Mouse (Mus musculus) forebrain, embryonic 14.5 days (tissue): ENCODE data around the gene Wwc1. TPM values are rescaled to one million over a fixed set of nuclear protein-coding genes. Genes with fewer than 3 reads are reported as not detected.

Experiments used
- ATAC-seq: fragments of 200-750 bp; cut with Nextera tagmentation; 2 replicates; pipeline ENCODE4 v1.8.0; 2017; ENCODE audit warnings: mild to moderate bottlenecking, moderate library complexity
- DNase-seq: peaks from one replicate; pipeline ENCODE4 v3.0.0-alpha.2; 2015; ENCODE audit warnings: low spot score
- H3K27ac ChIP-seq: fragments of 300-500 bp; sonication (generic); 2 replicates; pipeline ENCODE4 v1.5.1; 2014; ENCODE audit warnings: low read depth, mild to moderate bottlenecking, control low read depth, low read length, moderate library complexity
- H3K27me3 ChIP-seq: fragments of 300-500 bp; sonication (generic); replicated peaks from 2 replicates; pipeline ENCODE4 v1.6.1; 2014; ENCODE audit warnings: low read length, control low read depth, mixed read lengths; ENCODE audit not compliant: control insufficient read depth, insufficient read depth
- H3K36me3 ChIP-seq: fragments of 300-500 bp; sonication (generic); 2 replicates; pipeline ENCODE4 v1.6.1; 2014; ENCODE audit warnings: low read length, control low read depth; ENCODE audit not compliant: control insufficient read depth, insufficient read depth
- H3K4me1 ChIP-seq: fragments of 300-500 bp; sonication (generic); 2 replicates; pipeline ENCODE4 v1.6.1; 2014; ENCODE audit warnings: antibody characterized with exemption, low read length, control low read depth; ENCODE audit not compliant: control insufficient read depth, insufficient read depth
- H3K4me2 ChIP-seq: fragments of 300-500 bp; sonication (generic); 2 replicates; pipeline ENCODE4 v1.6.1; 2014; ENCODE audit warnings: mild to moderate bottlenecking, control low read depth, low read length
- H3K4me3 ChIP-seq: fragments of 300-500 bp; sonication (generic); 2 replicates; pipeline ENCODE4 v1.5.1; 2014; ENCODE audit warnings: low read depth, low read length, control low read depth
- H3K9ac ChIP-seq: fragments of 300-500 bp; sonication (generic); 2 replicates; pipeline ENCODE4 v1.6.1; 2014; ENCODE audit warnings: mild to moderate bottlenecking, low read length, control low read depth, moderate library complexity
- H3K9me3 ChIP-seq: fragments of 300-500 bp; sonication (generic); replicated peaks from 2 replicates; pipeline ENCODE4 v1.6.1; 2016; ENCODE audit warnings: low read length, control low read depth, mixed read lengths; ENCODE audit not compliant: control insufficient read depth
- WGBS: fragments of 180-500 bp; shearing (Covaris S2); extraction: QIAGEN DNeasy Blood & Tissue Kit; methylation state at CpG from one replicate; pipeline ENCODE4 v1.1.7; 2014; 5-methylcytosine and 5-hydroxymethylcytosine counted together
- polyA plus RNA-seq: library from polyadenylated mRNA; unstranded; fragments of >200 nt; fragmentation: Nextera tagmentation; extraction: Ambion mirVana; gene quantifications from 2 replicates; pipeline ENCODE4 v1.2.1, GENCODE M21; 2014

Gene Wwc1
- polyA plus RNA-seq, 1 experiment from 2014 or later, result 10.4 TPM

DNA sequence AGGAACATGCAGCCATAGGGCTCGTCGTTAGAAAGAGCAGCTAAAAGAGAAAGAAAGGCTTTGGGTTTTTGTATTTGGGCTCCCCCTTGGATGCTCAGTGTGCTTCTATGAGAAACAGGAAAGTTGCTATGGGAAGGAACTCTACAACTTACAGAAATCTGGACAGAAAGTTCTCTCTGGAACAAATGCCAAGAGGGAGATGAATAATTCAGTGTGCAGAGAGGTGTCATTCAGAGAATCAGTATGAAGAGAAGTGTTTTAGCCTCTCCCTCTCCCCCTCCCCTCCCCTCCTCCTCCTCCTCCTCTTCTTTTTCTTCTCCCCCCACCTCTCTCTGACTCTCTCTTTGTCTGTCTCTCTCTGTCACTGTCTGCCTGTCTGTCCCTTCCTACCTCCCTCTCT lies 60.9 kb downstream of the Wwc1 start:
- WGBS, result 41% methylated on average over 2 of the region's 2 CpGs
- Histone ChIP-seq H3K9me3 (no peaks in the 10 kb centered on the region), H3K4me3 (no peak overlapping the region), H3K27me3 (no peaks in the 10 kb centered on the region), H3K4me2 (peak overlapping the region; percentile 4; the same call in 1 of the 2 replicates), H3K27ac (peak overlapping the region; percentile 64; the same call in 1 of the 2 replicates), H3K36me3 (no peaks in the 10 kb centered on the region), H3K4me1 (peaks cover 42% of the 10 kb centered on the region), H3K9ac (no peak overlapping the region)
- DNase-seq, result peak; percentile 68
- peak; percentile 36; the same call in 1 of the 2 replicates for ATAC-seq

DNA sequence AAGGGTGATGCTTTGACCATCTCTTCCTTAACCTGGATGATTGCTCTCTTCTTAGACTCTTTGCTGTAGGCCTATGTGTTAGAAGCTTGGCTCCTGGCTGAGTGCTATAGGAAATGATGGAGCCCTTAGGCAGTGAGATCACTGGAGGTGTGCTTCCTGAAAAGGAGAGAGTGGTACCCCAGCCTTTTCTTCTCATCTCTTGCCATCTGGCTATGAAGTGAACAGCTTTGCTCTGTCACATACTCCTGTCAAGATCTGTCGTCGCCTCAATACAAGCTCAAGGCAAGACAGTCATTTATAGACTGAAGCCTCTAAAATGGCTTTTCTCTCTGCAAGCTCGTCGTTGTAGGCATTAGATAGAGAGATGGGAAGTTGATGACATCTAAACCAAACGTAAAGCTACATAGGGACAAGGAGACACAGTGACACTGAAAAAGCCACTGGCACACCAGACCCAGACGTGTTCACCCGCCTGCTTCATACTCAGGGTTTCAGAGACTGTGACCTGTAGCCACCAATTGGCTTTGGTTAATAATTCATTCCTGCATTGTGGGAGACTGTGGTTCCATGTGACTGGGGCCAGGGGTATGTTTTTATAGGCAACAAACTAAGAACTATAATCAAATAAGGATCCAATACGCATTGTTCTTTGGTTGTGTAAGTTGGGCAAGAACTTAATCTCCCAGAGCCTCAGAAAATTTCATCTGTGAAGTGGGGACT lies 63.7 kb downstream of the Wwc1 start:
- H3K36me3 ChIP-seq, result no peaks in the 10 kb centered on the region
- WGBS, result 78% methylated on average over 8 of the region's 8 CpGs
- H3K27ac ChIP-seq, result peak overlapping the region; percentile 44; the same call in 1 of the 2 replicates
- H3K9ac ChIP-seq, result no peak overlapping the region
- no peak overlapping the region for H3K4me2 ChIP-seq
- peaks cover 3% of the 10 kb centered on the region; the same call in 1 of the 2 replicates for H3K9me3 ChIP-seq
- no peaks in the 10 kb centered on the region for H3K27me3 ChIP-seq
- ATAC-seq (peak; percentile 26; the same call in 1 of the 2 replicates), DNase-seq (peak; percentile 56)
- peaks cover 36% of the 10 kb centered on the region for H3K4me1 ChIP-seq
- no peak overlapping the region for H3K4me3 ChIP-seq

DNA sequence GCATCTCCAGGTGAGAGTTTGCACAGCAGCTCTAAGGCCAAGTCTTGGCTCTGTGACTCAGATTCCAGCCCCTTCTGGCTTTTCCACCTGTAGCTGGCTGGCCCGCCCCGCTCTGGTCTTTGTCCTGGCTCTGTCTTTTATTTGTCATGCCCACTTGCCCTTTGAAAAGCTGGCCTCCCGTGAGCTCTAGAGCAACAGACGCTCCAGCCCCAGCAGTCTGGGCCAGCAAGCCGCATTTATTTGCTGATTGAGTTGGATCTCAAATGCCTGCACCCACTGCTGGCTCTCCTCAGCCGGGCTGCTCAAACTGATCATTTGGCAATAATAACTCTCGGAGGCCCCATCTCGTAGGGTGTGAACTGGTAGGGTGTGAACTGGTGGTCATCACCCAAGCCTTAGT lies 64.8 kb downstream of the Wwc1 start:
- Histone ChIP-seq H3K9ac (no peak overlapping the region), H3K4me3 (no peak overlapping the region), H3K4me2 (no peak overlapping the region), H3K36me3 (no peaks in the 10 kb centered on the region), H3K27ac (no peak overlapping the region), H3K9me3 (peaks cover 3% of the 10 kb centered on the region; the same call in 1 of the 2 replicates), H3K4me1 (peaks cover 33% of the 10 kb centered on the region), H3K27me3 (no peaks in the 10 kb centered on the region)
- WGBS, result 43% methylated on average over 8 of the region's 8 CpGs
- DNase-seq, result no peak
- ATAC-seq, result no peak

DNA sequence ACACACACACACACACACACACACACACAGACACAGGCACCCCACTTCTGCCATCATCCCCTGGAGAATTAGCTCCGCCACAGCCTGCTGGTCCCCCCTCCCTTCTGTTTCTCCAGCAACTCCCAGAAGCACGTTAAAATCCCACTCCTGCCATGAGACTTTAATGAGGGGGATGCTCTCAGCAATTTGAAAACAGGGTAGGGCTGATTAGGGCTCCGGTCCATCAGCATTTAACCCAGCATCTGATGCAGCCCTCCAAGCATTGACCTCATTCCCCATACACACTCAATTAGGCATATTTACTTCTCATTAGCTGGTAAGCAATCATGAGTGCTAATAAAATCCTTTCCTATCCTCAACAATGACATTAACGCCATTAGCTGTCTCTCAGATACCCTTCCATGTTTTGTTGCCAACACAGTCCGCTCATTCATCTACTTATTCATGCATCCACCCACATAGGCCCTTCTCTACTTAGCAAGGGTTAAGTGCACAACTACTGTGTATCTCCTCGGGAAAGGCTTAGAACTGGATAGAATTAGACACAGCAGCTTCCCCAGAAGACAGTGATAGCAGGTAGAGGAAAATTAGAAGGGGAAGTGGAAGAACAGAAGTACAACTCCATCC lies 66.8 kb downstream of the Wwc1 start:
- no peak overlapping the region for H3K9ac ChIP-seq
- peak; percentile 81 for DNase-seq
- 14% methylated on average over 6 of the region's 6 CpGs for WGBS
- H3K27ac ChIP-seq, result peak overlapping the region; percentile 5; the same call in 1 of the 2 replicates
- H3K27me3 ChIP-seq, result no peaks in the 10 kb centered on the region
- H3K9me3 ChIP-seq, result peaks cover 3% of the 10 kb centered on the region; the same call in 1 of the 2 replicates
- H3K4me3 ChIP-seq, result no peak overlapping the region
- no peak overlapping the region for H3K4me2 ChIP-seq
- H3K36me3 ChIP-seq, result 0 out of 2 replicates have a peak, but pooled peaks cover 7% of the 10 kb centered on the region
- peak; percentile 80 for ATAC-seq
- peaks cover 19% of the 10 kb centered on the region for H3K4me1 ChIP-seq

DNA sequence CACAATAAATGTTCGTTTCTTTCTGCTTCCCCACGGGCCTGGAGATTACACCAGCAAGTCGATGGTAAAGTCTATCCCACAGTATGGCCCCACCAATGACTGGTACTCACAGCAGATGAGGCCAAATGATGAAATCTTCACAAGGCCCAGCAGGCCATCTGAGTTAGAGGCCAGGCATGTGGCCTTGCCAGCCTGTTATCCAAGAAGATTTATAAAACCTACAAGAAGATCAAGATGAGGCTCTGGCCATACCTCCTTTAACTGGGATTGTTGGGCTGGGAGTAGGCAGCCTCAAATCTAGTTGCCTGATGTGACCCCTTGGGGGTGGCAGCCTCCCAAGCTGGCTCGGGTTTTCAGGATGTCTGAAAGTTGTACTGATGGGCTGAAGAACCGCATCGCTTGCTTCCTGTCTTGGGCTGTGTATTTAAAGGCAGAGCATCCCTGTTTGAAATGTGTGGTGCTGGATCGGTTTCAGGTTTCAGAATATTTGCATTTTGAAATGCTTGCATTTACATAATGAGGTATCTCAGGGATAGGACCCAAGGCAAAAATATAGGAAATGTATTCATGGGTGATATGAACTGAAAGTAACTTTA lies 75.3 kb downstream of the Wwc1 start:
- H3K9me3 ChIP-seq, result no peaks in the 10 kb centered on the region
- H3K4me1 ChIP-seq, result no peaks in the 10 kb centered on the region
- WGBS, result 80% methylated on average over 7 of the region's 7 CpGs
- H3K4me2 ChIP-seq, result no peak overlapping the region
- 0 out of 2 replicates have a peak, but pooled peaks cover 10% of the 10 kb centered on the region for H3K36me3 ChIP-seq
- DNase-seq (no peak), ATAC-seq (no peak)
- H3K9ac ChIP-seq, result no peak overlapping the region
- no peaks in the 10 kb centered on the region for H3K27me3 ChIP-seq
- H3K4me3 ChIP-seq, result no peak overlapping the region
- H3K27ac ChIP-seq, result no peak overlapping the region

DNA sequence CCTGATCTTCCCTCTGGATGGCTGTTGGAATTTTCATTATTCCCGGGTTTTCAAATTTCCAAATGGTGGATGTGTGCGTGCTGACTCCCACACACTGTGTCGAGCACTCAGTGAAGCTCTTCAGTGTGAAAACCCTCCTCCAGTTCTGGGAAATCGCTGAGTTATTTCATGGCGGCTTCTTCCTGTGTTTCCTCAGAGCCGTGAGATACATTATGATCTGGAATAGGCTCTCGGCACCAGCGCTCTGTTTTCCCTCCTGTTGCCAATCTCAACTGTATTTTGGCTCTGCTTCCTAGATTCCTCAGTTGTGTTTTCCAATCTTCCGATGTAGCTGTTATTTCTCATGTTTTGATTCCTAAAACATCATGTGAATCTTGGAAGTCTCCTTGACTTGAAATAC lies 77.2 kb downstream of the Wwc1 start:
- ATAC-seq (no peak; the same call in 1 of the 2 replicates), DNase-seq (peak; percentile 75)
- no peaks in the 10 kb centered on the region for H3K9me3 ChIP-seq
- no peak overlapping the region for H3K9ac ChIP-seq
- no peak overlapping the region for H3K27ac ChIP-seq
- WGBS, result 81% methylated on average over 9 of the region's 9 CpGs
- no peak overlapping the region for H3K4me2 ChIP-seq
- H3K27me3 ChIP-seq, result no peaks in the 10 kb centered on the region
- no peaks in the 10 kb centered on the region for H3K4me1 ChIP-seq
- peaks cover 3% of the 10 kb centered on the region; the same call in 1 of the 2 replicates for H3K36me3 ChIP-seq
- H3K4me3 ChIP-seq, result no peak overlapping the region

DNA sequence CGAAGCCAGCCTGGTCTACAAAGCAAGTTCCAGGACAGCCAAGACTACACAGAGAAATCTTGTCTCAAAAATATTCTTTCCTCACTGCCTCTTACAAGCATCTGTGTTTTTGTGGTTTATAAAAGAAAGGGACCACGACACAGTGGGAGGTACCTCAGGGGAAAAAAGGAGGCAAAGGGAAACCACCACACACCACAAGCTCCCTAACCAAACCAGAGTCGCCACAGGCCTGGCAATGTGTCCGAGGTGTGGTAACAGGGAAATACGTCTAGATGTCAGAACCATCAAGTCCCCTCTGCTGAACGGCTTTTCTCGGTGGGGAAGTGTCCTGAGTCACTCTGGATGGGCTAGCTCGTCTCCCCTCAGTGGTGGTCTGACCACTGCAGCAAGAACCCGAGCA lies 80.4 kb downstream of the Wwc1 start:
- no peak overlapping the region for H3K4me3 ChIP-seq
- no peak overlapping the region for H3K27ac ChIP-seq
- H3K4me2 ChIP-seq, result no peak overlapping the region
- H3K9me3 ChIP-seq, result no peaks in the 10 kb centered on the region
- H3K27me3 ChIP-seq, result no peaks in the 10 kb centered on the region
- ATAC-seq (no peak), DNase-seq (no peak)
- 70% methylated on average over 9 of the region's 9 CpGs for WGBS
- no peak overlapping the region for H3K9ac ChIP-seq
- H3K36me3 ChIP-seq, result peaks cover 3% of the 10 kb centered on the region; the same call in 1 of the 2 replicates
- H3K4me1 ChIP-seq, result no peaks in the 10 kb centered on the region

DNA sequence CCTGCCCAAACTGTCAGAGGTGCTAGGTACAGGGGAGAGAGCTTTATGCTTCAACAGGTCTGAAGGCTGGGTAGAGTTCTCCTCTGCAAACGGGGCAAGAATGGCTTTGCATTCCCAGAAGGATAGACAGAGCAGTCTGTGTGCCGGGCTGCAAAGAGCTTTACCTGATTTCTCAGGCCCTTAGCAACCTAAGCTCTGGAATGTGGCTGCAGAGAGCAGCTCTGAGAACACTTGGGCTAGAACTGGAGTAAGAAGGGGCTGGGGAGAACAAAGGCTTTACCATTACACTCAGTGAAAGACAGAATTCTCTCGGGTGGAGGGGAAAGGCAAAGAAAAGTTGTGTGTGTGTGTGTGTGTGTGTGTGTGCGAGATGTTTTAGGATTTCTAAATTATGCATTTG lies 86.9 kb downstream of the Wwc1 start:
- H3K36me3 ChIP-seq, result peaks cover 21% of the 10 kb centered on the region; the same call in 1 of the 2 replicates
- H3K4me1 ChIP-seq, result peaks cover 19% of the 10 kb centered on the region
- H3K27ac ChIP-seq, result peak overlapping the region; percentile 58
- H3K4me3 ChIP-seq, result no peak overlapping the region
- no peak overlapping the region for H3K9ac ChIP-seq
- 5% methylated on average over 4 of the region's 4 CpGs for WGBS
- H3K4me2 ChIP-seq, result no peak overlapping the region
- H3K9me3 ChIP-seq, result no peaks in the 10 kb centered on the region
- no peak for DNase-seq
- peak; percentile 57 for ATAC-seq
- H3K27me3 ChIP-seq, result no peaks in the 10 kb centered on the region
